Comparison of ENCODE assay signal across 8 mouse cellular contexts in the genomic region with DNA sequence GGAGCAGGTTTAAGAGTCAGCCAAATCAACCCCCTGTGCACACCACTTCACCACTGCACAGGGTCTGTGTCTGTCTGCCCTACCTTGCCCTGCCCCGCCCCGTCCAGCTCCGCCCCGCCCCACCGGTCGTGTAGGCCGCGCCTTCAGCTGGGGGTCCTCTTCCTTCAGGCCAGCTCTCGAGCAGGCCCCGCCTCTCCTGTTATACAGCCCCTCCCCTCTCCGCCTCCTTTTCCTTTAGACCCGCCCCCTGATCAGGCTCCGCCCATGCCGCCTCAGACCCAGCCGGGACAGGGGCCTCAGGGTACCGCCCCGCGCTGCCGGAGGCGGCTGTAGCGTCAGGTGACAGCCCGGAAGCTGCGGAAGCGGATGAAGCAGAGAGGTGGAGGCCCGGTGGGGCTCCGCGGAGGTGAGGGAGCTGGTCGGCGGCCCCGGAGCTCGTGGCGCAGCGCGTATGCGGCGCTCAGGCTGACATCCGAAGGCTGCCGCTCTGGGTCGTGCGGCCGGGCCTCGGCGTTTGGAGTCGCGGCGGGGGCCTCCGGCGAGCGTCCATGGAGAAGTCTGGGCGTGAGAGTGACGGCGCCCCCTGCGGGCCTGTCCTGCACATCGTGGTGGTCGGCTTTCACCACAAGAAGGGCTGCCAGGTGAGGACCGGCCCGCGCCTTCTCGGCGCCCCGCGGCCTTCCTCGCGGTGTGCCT. TPM values are rescaled to one million over a fixed set of nuclear protein-coding genes. Genes with fewer than 3 reads are reported as not detected.
DNase-seq lines count a peak whose midpoint lies in the region; ATAC-seq and TF ChIP-seq lines count a peak whose summit lies in the region.

A gene (plus strand): TSS at position 326 of the 696 bp plus-strand sequence.

- TF ChIP-seq CTCF in CH12.LX (conservative IDR thresholded peaks at IDR 0.05 in 1 of 2, IDR thresholded peaks at IDR 0.05 in 1 of 2; ENCODE audit: low read depth in 2 of 2, low read length in 2 of 2) = peak in 1 of 2 experiments; percentile 69; a peak in 2 of 4 replicates

- TF ChIP-seq EP300 in CH12.LX (IDR thresholded peaks at IDR 0.05; ENCODE audit: low read length) = no peak

- H3K9me3 ChIP-seq in CH12.LX (replicated peaks; ENCODE audit: low read length) = no peaks in the 10 kb centered on the region
- H3K9me3 ChIP-seq in forebrain, embryonic 11.5 days (ENCODE audit: control insufficient read depth, low read length) = no peaks in the 10 kb centered on the region
- H3K9me3 ChIP-seq in heart, embryonic 16.5 days (replicated peaks; ENCODE audit: control insufficient read depth, low read length) = no peaks in the 10 kb centered on the region
- no peaks in the 10 kb centered on the region for H3K9me3 ChIP-seq in liver, embryonic 15.5 days (replicated peaks)
- H3K9me3 ChIP-seq in neural tube, embryonic 12.5 days = no peaks in the 10 kb centered on the region

- peak within 1 kb of the TSS; percentile 84 for H3K9ac ChIP-seq in CH12.LX (ENCODE audit: insufficient read depth, low read depth)
- H3K9ac ChIP-seq in forebrain, embryonic 11.5 days (ENCODE audit: low read length) = peak within 1 kb of the TSS; percentile 78
- H3K9ac ChIP-seq in heart, embryonic 16.5 days (ENCODE audit: low read length) = peak within 1 kb of the TSS; percentile 90
- H3K9ac ChIP-seq in liver, embryonic 15.5 days = peak within 1 kb of the TSS; percentile 90
- peak within 1 kb of the TSS; percentile 81 for H3K9ac ChIP-seq in neural tube, embryonic 12.5 days

- WGBS in forebrain, embryonic 11.5 days = under 1% methylated on average over 48 of the region's 64 CpGs
- under 1% methylated on average over 64 of the region's 64 CpGs for WGBS in heart, embryonic 16.5 days
- WGBS in liver, embryonic 15.5 days (ENCODE audit: insufficient replicate concordance) = under 1% methylated on average over 64 of the region's 64 CpGs
- under 1% methylated on average over 64 of the region's 64 CpGs for WGBS in neural tube, embryonic 12.5 days

- peak; percentile 95 for DNase-seq in CH12.LX (ENCODE audit: extremely low read depth)
- DNase-seq in c-Kit-positive CD71-positive TER-119-negative erythroid progenitor cells, embryonic 14.5 days (ENCODE audit: low read depth) = peak; percentile 91
- DNase-seq in forebrain, embryonic 11.5 days (ENCODE audit: low spot score) = peak; percentile 98
- DNase-seq in kidney, postnatal 36 days = peak; percentile 99
- peak; percentile 93 for DNase-seq in telencephalon, adult 2 months (ENCODE audit: low read depth, low spot score)

- TF ChIP-seq RAD21 in CH12.LX (IDR thresholded peaks at IDR 0.05; ENCODE audit: low read depth, low read length) = no peak

- dilution Hi-C loops in CH12.LX (cut with MboI; ENCODE audit: extremely low pct_ligation_motif_present, extremely low pct_unique_long_range_greater_than_20kb, low sequenced_read_pairs) = no loop called here

- H3K4me1 ChIP-seq in CH12.LX (ENCODE audit: control insufficient read depth in 1 of 2, insufficient read depth in 2 of 2) = peaks cover 0 to 17% of the 10 kb centered on the region in 2 experiments; a peak in 2 of 4 replicates
- H3K4me1 ChIP-seq in forebrain, embryonic 11.5 days (replicated peaks; ENCODE audit: control insufficient read depth, insufficient read depth, low read length) = no peaks in the 10 kb centered on the region
- H3K4me1 ChIP-seq in heart, embryonic 16.5 days (ENCODE audit: control insufficient read depth, insufficient read depth, low read length) = peaks cover 11% of the 10 kb centered on the region
- peaks cover 33% of the 10 kb centered on the region for H3K4me1 ChIP-seq in liver, embryonic 15.5 days (replicated peaks)
- peaks cover 4% of the 10 kb centered on the region; the same call in 1 of the 2 replicates for H3K4me1 ChIP-seq in neural tube, embryonic 12.5 days

- H3K4me3 ChIP-seq in CH12.LX (replicated peaks in 1 of 3; ENCODE audit: low read depth in 2 of 3, low read length in 2 of 3, poor library complexity in 1 of 3) = peak within 1 kb of the TSS; percentile 82 to 89 (median 85)
- H3K4me3 ChIP-seq in forebrain, embryonic 11.5 days (ENCODE audit: low read depth, low read length) = peak within 1 kb of the TSS; percentile 74
- H3K4me3 ChIP-seq in heart, embryonic 16.5 days (ENCODE audit: low read length) = peak within 1 kb of the TSS; percentile 92
- peak within 1 kb of the TSS; percentile 85 for H3K4me3 ChIP-seq in liver, embryonic 15.5 days (replicated peaks)
- H3K4me3 ChIP-seq in neural tube, embryonic 12.5 days = peak within 1 kb of the TSS; percentile 74

- peak; percentile 92 for TF ChIP-seq POLR2A in CH12.LX (IDR thresholded peaks at IDR 0.05; ENCODE audit: low read depth, low read length)

- H3K27ac ChIP-seq in CH12.LX (ENCODE audit: insufficient read depth, low read depth) = peak within 1 kb of the TSS; percentile 70
- H3K27ac ChIP-seq in forebrain, embryonic 11.5 days (ENCODE audit: low read depth, low read length) = peak within 1 kb of the TSS; percentile 90
- peak within 1 kb of the TSS; percentile 97 for H3K27ac ChIP-seq in heart, embryonic 16.5 days (ENCODE audit: low read length)
- peak within 1 kb of the TSS; percentile 95 for H3K27ac ChIP-seq in liver, embryonic 15.5 days (replicated peaks)
- H3K27ac ChIP-seq in neural tube, embryonic 12.5 days = peak within 1 kb of the TSS; percentile 79

- in situ Hi-C loops in CH12.LX (cut with MboI; ENCODE audit: low pct_ligation_motif_present, low pct_unique_long_range_greater_than_20kb, low sequenced_read_pairs) = loop anchor here (25.0 kb wide), 1 partner anchor 352 kb away; no protein-coding TSS in a partner anchor

- peaks cover 1% of the 10 kb centered on the region for H3K27me3 ChIP-seq in CH12.LX (replicated peaks)
- no peaks in the 10 kb centered on the region for H3K27me3 ChIP-seq in forebrain, embryonic 11.5 days (ENCODE audit: control insufficient read depth, insufficient read depth, low read length)
- H3K27me3 ChIP-seq in heart, embryonic 16.5 days (ENCODE audit: control insufficient read depth, insufficient read depth, low read length) = no peaks in the 10 kb centered on the region
- 0 out of 2 replicates have a peak, but pooled peaks cover 4% of the 10 kb centered on the region for H3K27me3 ChIP-seq in liver, embryonic 15.5 days
- no peaks in the 10 kb centered on the region for H3K27me3 ChIP-seq in neural tube, embryonic 12.5 days (replicated peaks)

- peaks cover 2 to 7% of the 10 kb centered on the region in 2 experiments for H3K36me3 ChIP-seq in CH12.LX (replicated peaks in 1 of 2; ENCODE audit: control insufficient read depth in 1 of 2, insufficient read depth in 1 of 2, low read length in 1 of 2)
- H3K36me3 ChIP-seq in forebrain, embryonic 11.5 days (ENCODE audit: control insufficient read depth, insufficient read depth, low read length) = no peaks in the 10 kb centered on the region
- H3K36me3 ChIP-seq in heart, embryonic 16.5 days (ENCODE audit: control insufficient read depth, insufficient read depth) = no peaks in the 10 kb centered on the region
- H3K36me3 ChIP-seq in liver, embryonic 15.5 days (replicated peaks) = no peaks in the 10 kb centered on the region
- H3K36me3 ChIP-seq in neural tube, embryonic 12.5 days = no peaks in the 10 kb centered on the region

- H3K79me2 ChIP-seq in CH12.LX (replicated peaks; ENCODE audit: control insufficient read depth, extremely low read depth, insufficient read depth, poor library complexity, severe bottlenecking) = peaks cover 18% of the 10 kb centered on the region

- peak; percentile 98 for ATAC-seq in forebrain, embryonic 11.5 days (replicated peaks; ENCODE audit: low FRiP score)
- peak; percentile 98 for ATAC-seq in heart, embryonic 16.5 days (replicated peaks; ENCODE audit: extremely low read depth, insufficient read depth, low FRiP score)
- peak; percentile 97 for ATAC-seq in liver, embryonic 15.5 days (ENCODE audit: insufficient read depth)
- ATAC-seq in neural tube, embryonic 12.5 days (ENCODE audit: low FRiP score, low read depth) = peak; percentile 97

- peak within 1 kb of the TSS; percentile 68 for H3K4me2 ChIP-seq in CH12.LX (ENCODE audit: insufficient read depth, low read depth, poor library complexity, severe bottlenecking)
- peak within 1 kb of the TSS; percentile 71 for H3K4me2 ChIP-seq in forebrain, embryonic 11.5 days (ENCODE audit: low read depth, low read length, severe bottlenecking)
- peak within 1 kb of the TSS; percentile 86 for H3K4me2 ChIP-seq in heart, embryonic 16.5 days (ENCODE audit: low read depth, low read length)
- peak within 1 kb of the TSS; percentile 80 for H3K4me2 ChIP-seq in liver, embryonic 15.5 days
- peak within 1 kb of the TSS; percentile 55 for H3K4me2 ChIP-seq in neural tube, embryonic 12.5 days (replicated peaks)

TF ChIP-seq in CH12.LX, 34 proteins besides CTCF, POLR2A, EP300 and RAD21 (continues in another document):
- TF ChIP-seq IRF4 (IDR thresholded peaks at IDR 0.05; ENCODE audit: low read depth, low read length) (no peak), TBP (conservative IDR thresholded peaks at IDR 0.05; ENCODE audit: low read depth, low read length) (peak; percentile 38; the same call in 1 of the 2 replicates), ZKSCAN1 (IDR thresholded peaks at IDR 0.05; ENCODE audit: borderline replicate concordance, low read depth, low read length) (no peak), RCOR1 (conservative IDR thresholded peaks at IDR 0.05; ENCODE audit: low read depth, low read length) (0 out of 2 replicates have a peak, but pooled peaks have one; percentile 39), UBTF (IDR thresholded peaks at IDR 0.05; ENCODE audit: low read depth, low read length) (peak; percentile 81; the same call in 1 of the 2 replicates), USF1 (IDR thresholded peaks at IDR 0.05; ENCODE audit: low read depth, low read length) (peak; percentile 81), CHD2 (IDR thresholded peaks at IDR 0.05; ENCODE audit: low read length) (no peak), POLR2AphosphoS2 (IDR thresholded peaks at IDR 0.05; ENCODE audit: low read depth, low read length) (peak; percentile 71; the same call in 1 of the 2 replicates), HCFC1 (IDR thresholded peaks at IDR 0.05; ENCODE audit: low read depth, low read length) (peak; percentile 67), KAT2A (IDR thresholded peaks at IDR 0.05; ENCODE audit: insufficient replicate concordance, low read length) (0 out of 2 replicates have a peak, but pooled peaks have one; percentile 29), NRF1 (IDR thresholded peaks at IDR 0.05; ENCODE audit: low read depth, low read length) (peak; percentile 45; the same call in 1 of the 2 replicates), E2F4 (IDR thresholded peaks at IDR 0.05; ENCODE audit: insufficient replicate concordance, low read depth, low read length) (no peak)

RNA-seq across cellular contexts. Expression of the gene that starts here (rescaled TPM):
- total RNA-seq in CH12.LX (2012; rRNA removed) (12.8 and 14.1 TPM in 2 replicates), CH12.LX (2014; rRNA removed) (20.4 and 23.5 TPM in 2 replicates)
- 11.2 and 13.1 TPM in 2 replicates for polyA plus RNA-seq in CH12.LX (2012; ENCODE audit: insufficient read length, low read depth)
- polyA plus RNA-seq in forebrain, embryonic 11.5 days (2014; fragmentation: Nextera tagmentation; extraction: Ambion mirVana) = 29.6 and 32.2 TPM in 2 replicates
- 7.3 and 7.7 TPM in 2 replicates for polyA plus RNA-seq in heart, embryonic 16.5 days (2015; fragmentation: Nextera tagmentation; extraction: Ambion mirVana)
- 2.8 and 3.4 TPM in 2 replicates for polyA plus RNA-seq in liver, embryonic 15.5 days (2015; fragmentation: Nextera tagmentation; extraction: Ambion mirVana)
- polyA plus RNA-seq in neural tube, embryonic 12.5 days (2016; fragmentation: Nextera tagmentation; extraction: Ambion mirVana) = 38.3 and 38.7 TPM in 2 replicates

Comparison
In these comparisons a context has a peak if more than half of its experiments do, and no peak if none do; other contexts are left out.
1. Peak in every context shown above with its lines: DNase-seq, ATAC-seq, H3K4me3 ChIP-seq and H3K27ac ChIP-seq.